Mouse (Mus musculus): ENCODE results near the gene C2cd2. TPM values are rescaled to one million over a fixed set of nuclear protein-coding genes. Genes with fewer than 3 reads are reported as not detected.

The C2cd2 gene
- total RNA-seq, 2 experiments from 2014 or later = 14.4 to 18.5 TPM

DNA sequence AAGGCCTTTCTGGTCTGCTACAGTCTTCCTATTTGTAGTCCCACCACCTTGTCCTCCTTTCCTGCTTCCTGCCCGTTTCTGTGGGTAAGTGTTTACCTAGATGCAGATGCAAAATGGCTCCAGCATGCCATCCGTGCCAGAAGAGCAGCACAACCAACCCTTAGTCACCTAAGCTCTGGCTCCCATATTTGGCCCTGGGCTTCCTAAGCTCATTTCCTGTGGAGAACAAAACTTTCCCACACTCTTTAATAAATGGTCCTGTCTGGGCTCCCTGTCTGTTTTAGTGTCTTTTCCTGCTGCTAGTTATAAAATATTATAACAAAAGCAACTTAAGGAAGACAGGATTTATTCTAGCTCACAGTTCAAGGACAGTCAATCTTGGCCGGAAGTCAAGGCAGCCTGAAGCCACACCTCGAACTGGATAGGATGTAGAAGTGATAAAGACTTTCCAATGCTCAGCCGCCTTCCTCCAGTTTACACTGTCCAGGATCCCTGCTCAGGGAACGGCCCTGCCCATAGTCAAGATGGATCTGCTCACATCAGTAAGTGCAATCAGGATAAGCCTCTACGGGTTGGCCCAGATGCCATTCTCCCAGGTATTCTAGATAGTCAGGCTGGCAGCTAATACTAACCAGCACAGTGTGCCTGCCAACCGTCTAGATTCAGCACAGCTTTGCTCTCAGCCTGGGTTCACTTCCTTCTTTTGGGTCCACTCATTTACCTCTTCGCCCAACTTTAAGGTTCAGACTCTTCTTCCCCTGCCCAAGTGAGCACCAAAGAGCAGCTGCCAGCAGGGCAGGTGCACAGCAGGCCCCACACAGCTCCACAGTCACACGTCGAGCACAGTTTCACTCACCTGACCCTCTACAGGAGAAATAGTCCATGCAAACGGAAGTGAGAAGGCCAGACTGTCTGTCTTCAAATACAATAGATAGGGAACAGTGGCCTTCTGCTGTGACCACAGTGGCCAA is 117.1 kb downstream of the C2cd2 start:
- intact Hi-C loops (cut with DNase I) = no loop called here
- no peak for TF ChIP-seq CTCF (IDR thresholded peaks at IDR 0.05)
- Histone ChIP-seq H3K4me3 (no peak overlapping the region), H3K27ac (no peak overlapping the region)
- DNase-seq (ENCODE audit: extremely low spot score in 1 of 2, low spot score in 2 of 2) = no peak

DNA sequence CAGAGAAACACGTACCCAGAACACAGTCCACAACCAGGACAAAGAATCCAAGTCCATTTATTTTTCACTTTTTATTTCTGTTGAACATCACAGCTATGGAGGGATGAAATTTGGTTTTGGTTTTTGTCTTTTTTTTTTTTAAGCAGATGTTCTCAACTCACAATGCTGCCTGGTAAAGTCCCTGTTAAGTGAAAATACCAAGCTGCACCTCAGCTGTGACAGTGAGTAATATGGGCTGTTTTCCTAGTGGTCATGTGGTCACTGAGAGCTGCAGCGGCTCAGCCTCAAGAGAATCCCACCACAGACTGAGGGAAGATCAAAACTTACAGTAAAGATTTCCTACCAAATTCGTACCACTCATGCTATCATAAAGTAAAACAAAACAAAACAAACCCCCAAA is 130.2 kb downstream of the C2cd2 start:
- H3K27ac ChIP-seq = no peak overlapping the region
- DNase-seq (ENCODE audit: extremely low spot score in 1 of 2, low spot score in 2 of 2) = no peak
- intact Hi-C loops (cut with DNase I) = no loop called here
- no peak for TF ChIP-seq CTCF (IDR thresholded peaks at IDR 0.05)
- no peak overlapping the region for H3K4me3 ChIP-seq

DNA sequence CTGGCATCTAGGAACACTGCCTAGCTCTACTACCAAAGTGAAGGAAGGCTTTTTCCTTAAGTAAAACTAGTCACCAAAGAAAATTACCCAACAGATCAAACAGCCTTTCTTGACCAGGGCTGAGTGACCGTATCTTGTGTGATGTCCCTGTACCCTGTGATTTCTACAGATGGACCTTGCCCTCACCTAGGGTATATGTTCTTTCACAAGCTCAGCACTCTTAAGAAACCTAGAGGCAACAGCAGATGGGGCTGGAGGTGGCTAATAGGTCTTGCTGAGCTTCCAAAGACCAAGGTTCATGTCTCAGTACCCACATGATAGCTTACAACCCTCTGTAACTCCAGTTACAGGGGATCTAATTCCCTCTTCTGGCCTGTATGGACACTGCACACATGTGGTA is 134.2 kb downstream of the C2cd2 start:
- Histone ChIP-seq H3K4me3 (no peak overlapping the region), H3K27ac (no peak overlapping the region)
- intact Hi-C loops (cut with DNase I) = no loop called here
- DNase-seq (ENCODE audit: extremely low spot score in 1 of 2, low spot score in 2 of 2) = no peak
- no peak for TF ChIP-seq CTCF (IDR thresholded peaks at IDR 0.05)

DNA sequence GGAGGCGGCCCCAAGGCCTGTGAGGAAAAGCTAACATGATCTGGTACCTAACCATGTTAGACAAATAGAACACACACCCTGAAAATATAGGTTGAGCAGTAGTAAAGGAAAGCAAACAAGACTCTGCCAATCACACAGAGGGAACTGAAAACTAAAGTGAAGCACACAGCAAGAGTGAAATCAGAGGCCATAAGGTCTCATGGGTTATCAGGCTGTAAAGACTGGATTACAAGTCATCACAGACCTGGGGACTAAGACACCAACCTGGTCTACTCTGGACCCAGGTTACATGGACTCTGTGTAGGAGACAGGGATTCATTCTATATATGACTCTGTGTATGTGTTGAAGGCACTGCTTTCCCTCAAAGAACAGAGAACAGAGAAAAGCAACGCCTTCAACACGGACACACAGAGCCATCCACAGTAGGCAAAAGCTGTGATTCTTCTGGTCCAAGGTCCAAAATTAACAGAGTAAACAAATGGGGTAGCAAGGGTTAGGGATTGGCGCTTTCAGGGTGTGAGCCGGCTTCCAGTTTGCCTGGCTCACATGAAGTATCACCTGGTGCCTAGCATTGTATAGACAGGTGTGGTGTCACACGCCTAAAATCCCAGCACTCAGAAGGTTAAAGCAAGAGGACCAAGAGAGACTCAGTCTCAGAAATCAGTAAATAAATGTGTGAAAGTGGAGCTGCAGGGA is 138.9 kb downstream of the C2cd2 start:
- Histone ChIP-seq H3K4me3 (no peak overlapping the region), H3K27ac (no peak overlapping the region)
- intact Hi-C loops (cut with DNase I) = no loop called here
- DNase-seq (ENCODE audit: extremely low spot score in 1 of 2, low spot score in 2 of 2) = no peak
- no peak for TF ChIP-seq CTCF (IDR thresholded peaks at IDR 0.05)

DNA sequence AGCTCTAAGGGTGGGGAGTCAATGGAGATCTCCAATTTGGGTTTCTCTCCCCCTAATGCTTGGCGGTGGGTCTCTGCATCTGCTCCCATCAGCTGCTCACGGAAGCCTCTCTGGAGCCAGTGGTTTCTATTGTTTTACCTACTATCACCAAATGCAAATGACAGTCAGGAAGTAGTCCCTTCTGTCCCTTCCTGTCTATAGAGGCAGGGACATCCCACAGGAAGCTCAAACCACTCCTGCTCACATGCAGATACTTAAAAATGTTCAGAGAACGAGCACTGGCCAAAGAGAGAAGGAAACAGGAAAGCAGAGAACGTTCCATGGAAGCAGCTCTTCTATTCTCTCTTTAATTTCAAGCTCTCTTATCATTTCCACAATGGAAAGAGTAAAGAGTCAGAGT is 142.9 kb downstream of the C2cd2 start:
- no peak for DNase-seq (ENCODE audit: extremely low spot score in 1 of 2, low spot score in 2 of 2)
- Histone ChIP-seq H3K4me3 (no peak overlapping the region), H3K27ac (no peak overlapping the region)
- TF ChIP-seq CTCF (IDR thresholded peaks at IDR 0.05) = no peak
- intact Hi-C loops (cut with DNase I) = no loop called here

DNA sequence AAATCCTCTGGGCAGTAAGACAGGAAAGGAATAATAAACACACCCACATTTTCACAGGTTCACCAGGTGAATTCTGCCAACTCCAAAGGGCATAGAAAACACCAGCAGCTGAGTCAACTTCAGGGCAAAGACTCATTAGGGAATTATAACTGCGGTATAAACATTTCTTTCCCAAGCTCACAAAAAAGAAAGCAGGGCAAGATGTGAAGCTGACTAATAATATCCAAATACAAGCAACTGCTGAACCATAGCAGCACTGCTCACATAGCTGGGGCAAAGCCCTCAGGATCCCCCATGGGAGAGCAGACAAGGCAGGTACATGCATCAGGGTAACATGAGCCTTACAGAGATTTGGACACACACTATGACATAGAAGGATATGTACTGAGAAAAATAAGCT is 145.0 kb downstream of the C2cd2 start:
- DNase-seq (ENCODE audit: extremely low spot score in 1 of 2, low spot score in 2 of 2) = no peak
- Histone ChIP-seq H3K27ac (no peak overlapping the region), H3K4me3 (no peak overlapping the region)
- no peak for TF ChIP-seq CTCF (IDR thresholded peaks at IDR 0.05)
- intact Hi-C loops (cut with DNase I) = loop anchor here (1.0 kb wide), 1 partner anchor 17 kb away; no protein-coding TSS in a partner anchor

DNA sequence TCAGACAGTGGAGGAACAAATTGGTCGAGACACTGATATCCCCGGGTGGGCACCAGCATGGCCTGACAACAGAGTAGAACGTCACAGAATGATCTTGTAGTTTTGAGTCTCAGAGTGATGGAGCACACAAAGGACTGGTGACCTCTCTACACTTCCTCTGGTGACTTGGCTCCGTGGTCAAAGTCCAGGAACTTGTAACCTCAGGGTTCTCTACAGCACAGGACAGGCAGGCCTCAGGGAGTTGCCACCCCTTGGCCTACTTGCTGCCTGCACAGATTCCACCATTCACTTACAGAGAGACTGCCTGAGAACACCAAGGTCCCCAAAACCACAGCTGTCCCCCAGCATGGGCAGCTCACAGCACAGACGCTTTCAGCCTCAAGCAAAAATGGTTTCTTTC is 147.1 kb downstream of the C2cd2 start:
- no peak for TF ChIP-seq CTCF (IDR thresholded peaks at IDR 0.05)
- Histone ChIP-seq H3K27ac (no peak overlapping the region), H3K4me3 (no peak overlapping the region)
- DNase-seq (ENCODE audit: extremely low spot score in 1 of 2, low spot score in 2 of 2) = no peak
- intact Hi-C loops (cut with DNase I) = no loop called here

DNA sequence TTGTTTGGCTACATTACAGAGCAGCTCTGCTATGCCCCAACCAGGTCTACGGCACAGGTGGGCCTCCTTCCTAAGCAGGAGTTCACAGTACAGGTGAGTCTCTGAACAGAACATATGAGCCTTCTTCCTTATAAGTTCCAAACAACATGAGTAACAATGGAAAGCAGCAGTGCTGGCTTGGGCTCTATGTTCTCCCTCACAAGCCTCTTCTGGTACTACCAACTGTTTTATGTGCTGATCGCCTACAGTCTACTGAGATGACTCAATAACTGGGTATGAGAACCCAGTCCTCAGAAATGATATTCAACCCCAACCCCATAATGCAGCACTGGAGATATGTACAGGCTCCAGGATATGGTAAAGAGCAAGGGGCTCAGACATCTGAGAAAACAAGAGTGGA is 148.3 kb downstream of the C2cd2 start:
- no peak for TF ChIP-seq CTCF (IDR thresholded peaks at IDR 0.05)
- intact Hi-C loops (cut with DNase I) = no loop called here
- Histone ChIP-seq H3K4me3 (no peak overlapping the region), H3K27ac (no peak overlapping the region)
- DNase-seq (ENCODE audit: extremely low spot score in 1 of 2, low spot score in 2 of 2) = no peak

DNA sequence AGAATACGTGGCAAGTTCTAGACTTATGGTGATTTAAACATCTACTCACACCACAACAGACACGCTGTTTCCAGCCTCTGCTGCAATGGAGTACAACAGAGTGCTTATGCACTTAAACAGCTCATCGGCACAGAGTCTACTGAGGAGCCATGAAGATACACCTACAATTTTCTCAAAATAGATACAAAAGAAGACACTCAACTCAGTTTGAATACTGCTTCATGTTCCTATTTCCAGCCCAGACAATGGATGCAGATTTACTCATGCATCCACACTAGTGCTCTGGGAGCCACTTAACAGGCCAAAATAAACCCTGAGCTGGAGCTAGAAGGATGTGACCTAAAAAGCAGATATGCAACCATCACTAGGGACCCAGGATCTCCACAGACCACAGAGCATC is 153.5 kb downstream of the C2cd2 start:
- no peak for TF ChIP-seq CTCF (IDR thresholded peaks at IDR 0.05)
- intact Hi-C loops (cut with DNase I) = loop anchor here (2.0 kb wide), 1 partner anchor 42 kb away; the partner anchor contains the start of gene Prdm15
- Histone ChIP-seq H3K4me3 (no peak overlapping the region), H3K27ac (peak overlapping the region; percentile 66)
- no peak for DNase-seq (ENCODE audit: extremely low spot score in 1 of 2, low spot score in 2 of 2)

DNA sequence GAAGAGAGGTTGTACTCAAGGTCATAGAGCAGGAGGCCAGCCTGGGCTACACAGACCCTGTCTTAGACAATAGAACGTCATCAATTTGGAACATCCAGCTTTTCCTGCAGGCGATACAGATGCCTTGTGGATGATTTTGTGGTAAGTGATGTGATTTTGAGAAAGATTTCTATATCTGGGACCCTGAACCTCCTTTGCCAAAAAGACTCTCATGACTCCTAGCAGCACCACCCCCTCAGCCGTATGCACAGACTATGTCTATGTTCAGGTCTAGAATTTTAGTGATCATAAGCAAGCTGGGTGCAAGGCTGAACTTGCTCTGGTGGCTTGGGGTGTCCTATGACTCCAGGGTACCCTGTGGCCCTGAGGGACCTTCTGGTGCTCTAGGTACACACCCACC is 156.8 kb downstream of the C2cd2 start:
- TF ChIP-seq CTCF (IDR thresholded peaks at IDR 0.05) = no peak
- Histone ChIP-seq H3K27ac (peak overlapping the region; percentile 48; the same call in 1 of the 2 replicates), H3K4me3 (no peak overlapping the region)
- DNase-seq (ENCODE audit: extremely low spot score in 1 of 2, low spot score in 2 of 2) = no peak
- intact Hi-C loops (cut with DNase I) = loop anchor here (2.0 kb wide), 1 partner anchor 73 kb away; no protein-coding TSS in a partner anchor

Small RNA genes within 50 kb of the gene (microRNA-seq; reads per million reads assigned to microRNA genes)
- gene Mir6964 = 0.24 to 0.49 reads per million in 2 experiments

Other genes starting within 250 kb of the C2cd2 start
- gene Ripk4, start 198.8 kb downstream of the C2cd2 start, total RNA-seq (2021) = under 1 TPM; 0.16 to 0.47 TPM
- gene Prdm15, start 110.7 kb downstream of the C2cd2 start, total RNA-seq (2021) = 10 to 100 TPM; 22.1 to 25.6 TPM
- 10 to 100 TPM; 30.8 to 31.5 TPM for gene Zbtb21, start within 50 bp of the C2cd2 start, total RNA-seq (2021)
- gene B230307C23Rik, start 34.7 kb upstream of the C2cd2 start, total RNA-seq (2021) = 10 to 100 TPM; 26.1 to 26.5 TPM
- 1 to 10 TPM; 7.0 to 8.3 TPM for gene A630089N07Rik, start 119.9 kb upstream of the C2cd2 start, total RNA-seq (2021)

All from left cerebral cortex, adult 2 months (tissue).